Mouse (Mus musculus) midbrain, embryonic 16.5 days (tissue): ENCODE measurements around the gene Hdgfl3. TPM values are rescaled to one million over a fixed set of nuclear protein-coding genes. Genes with fewer than 3 reads are reported as not detected.

ENCODE experiments used
- ATAC-seq: fragments of 200-750 bp; cut with Nextera tagmentation; 2 replicates; pipeline ENCODE4 v1.8.0; 2017; ENCODE audit warnings: moderate TSS enrichment
- H3K27ac ChIP-seq: fragments of 300-500 bp; sonication (generic); 2 replicates; pipeline ENCODE4 v1.5.1; 2014; ENCODE audit warnings: mild to moderate bottlenecking, low read length, mixed read lengths
- H3K27me3 ChIP-seq: fragments of 300-500 bp; sonication (generic); 2 replicates; pipeline ENCODE4 v1.6.1; 2014; ENCODE audit warnings: low read depth, low read length, mixed read lengths; ENCODE audit not compliant: control insufficient read depth, insufficient read depth
- H3K36me3 ChIP-seq: fragments of 300-500 bp; sonication (generic); 2 replicates; pipeline ENCODE4 v1.6.1; 2014; ENCODE audit warnings: mild to moderate bottlenecking, low read length, moderate library complexity, mixed read lengths; ENCODE audit not compliant: control insufficient read depth, insufficient read depth
- H3K4me1 ChIP-seq: fragments of 300-500 bp; sonication (generic); 2 replicates; pipeline ENCODE4 v1.6.1; 2014; ENCODE audit warnings: mild to moderate bottlenecking, low read length, mixed read lengths; ENCODE audit not compliant: control insufficient read depth, insufficient read depth
- H3K4me2 ChIP-seq: fragments of 300-500 bp; sonication (generic); 2 replicates; pipeline ENCODE4 v1.6.1; 2014; ENCODE audit warnings: mild to moderate bottlenecking, low read length, mixed read lengths
- H3K4me3 ChIP-seq: fragments of 300-500 bp; sonication (generic); 2 replicates; pipeline ENCODE4 v1.5.1; 2014; ENCODE audit warnings: low read depth, mild to moderate bottlenecking, low read length, moderate library complexity, mixed read lengths
- H3K9ac ChIP-seq: fragments of 300-500 bp; sonication (generic); 2 replicates; pipeline ENCODE4 v1.6.1; 2014; ENCODE audit warnings: low read depth, low read length, mixed read lengths
- H3K9me3 ChIP-seq: fragments of 300-500 bp; sonication (generic); replicated peaks from 2 replicates; pipeline ENCODE4 v1.6.1; 2014; ENCODE audit warnings: mild to moderate bottlenecking, low read length, mixed read lengths; ENCODE audit not compliant: control insufficient read depth, poor library complexity, severe bottlenecking
- WGBS: fragments of 180-500 bp; shearing (Covaris S2); extraction: QIAGEN DNeasy Blood & Tissue Kit; methylation state at CpG from one replicate; pipeline ENCODE4 v1.1.7; 2014; 5-methylcytosine and 5-hydroxymethylcytosine counted together
- polyA plus RNA-seq: library from polyadenylated mRNA; unstranded; fragments of >200 nt; fragmentation: Nextera tagmentation; extraction: Ambion mirVana; gene quantifications from 2 replicates; pipeline ENCODE4 v1.2.1, GENCODE M21; 2015

Hdgfl3 gene
- polyA plus RNA-seq, 1 experiment from 2014 or later, result 63.5 TPM

DNA sequence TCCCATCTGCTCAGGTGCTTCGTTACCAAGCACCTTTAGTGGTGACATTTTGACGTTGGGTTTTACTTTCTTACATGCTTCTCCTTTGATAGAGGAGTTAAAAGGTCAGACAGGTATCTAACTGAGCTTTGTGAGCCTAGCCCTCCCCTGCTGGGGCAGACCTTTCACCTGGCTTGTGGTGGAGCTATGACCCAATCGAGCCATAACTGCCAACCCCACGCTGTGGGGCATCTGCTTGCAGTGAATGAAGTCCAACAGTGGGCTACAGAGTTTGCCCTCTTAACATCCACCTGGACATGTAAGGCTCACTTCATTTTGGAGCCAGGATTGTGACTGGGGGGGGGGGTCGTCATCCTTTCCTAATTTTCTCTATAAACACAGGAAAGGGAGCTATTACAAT is 54.0 kb downstream of the Hdgfl3 start:
- H3K27ac ChIP-seq, result no peak overlapping the region
- no peak overlapping the region for H3K4me2 ChIP-seq
- H3K4me3 ChIP-seq, result no peak overlapping the region
- ATAC-seq, result no peak
- WGBS, result 92% methylated on average over 5 of the region's 5 CpGs
- H3K4me1 ChIP-seq, result no peaks in the 10 kb centered on the region
- H3K9me3 ChIP-seq, result no peaks in the 10 kb centered on the region
- H3K9ac ChIP-seq, result no peak overlapping the region
- H3K27me3 ChIP-seq, result no peaks in the 10 kb centered on the region
- H3K36me3 ChIP-seq, result 0 out of 2 replicates have a peak, but pooled peaks cover 2% of the 10 kb centered on the region

DNA sequence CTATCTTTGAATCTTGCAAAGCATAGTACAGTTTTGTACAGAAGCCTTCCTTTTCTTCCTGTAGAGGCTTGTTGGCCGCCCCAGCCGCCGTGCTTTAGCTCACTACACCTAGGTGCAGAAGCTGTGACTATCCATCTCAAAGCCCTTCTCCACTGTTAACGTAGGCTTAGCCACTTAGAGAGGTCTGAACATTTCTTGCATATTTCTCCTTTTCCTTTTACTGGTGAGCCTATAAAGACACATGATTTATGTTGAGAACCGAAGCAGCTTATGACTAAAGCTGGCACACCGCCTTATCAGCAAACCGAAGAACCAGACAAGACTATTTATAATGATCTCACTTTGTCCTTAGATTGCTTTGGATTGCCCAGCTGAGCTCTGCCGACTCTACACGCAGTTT is 58.9 kb downstream of the Hdgfl3 start:
- Histone ChIP-seq H3K27ac (no peak overlapping the region), H3K27me3 (no peaks in the 10 kb centered on the region), H3K4me3 (no peak overlapping the region), H3K9me3 (no peaks in the 10 kb centered on the region), H3K36me3 (no peaks in the 10 kb centered on the region), H3K9ac (no peak overlapping the region), H3K4me2 (no peak overlapping the region), H3K4me1 (no peaks in the 10 kb centered on the region)
- WGBS, result 83% methylated on average over 9 of the region's 9 CpGs
- no peak for ATAC-seq

DNA sequence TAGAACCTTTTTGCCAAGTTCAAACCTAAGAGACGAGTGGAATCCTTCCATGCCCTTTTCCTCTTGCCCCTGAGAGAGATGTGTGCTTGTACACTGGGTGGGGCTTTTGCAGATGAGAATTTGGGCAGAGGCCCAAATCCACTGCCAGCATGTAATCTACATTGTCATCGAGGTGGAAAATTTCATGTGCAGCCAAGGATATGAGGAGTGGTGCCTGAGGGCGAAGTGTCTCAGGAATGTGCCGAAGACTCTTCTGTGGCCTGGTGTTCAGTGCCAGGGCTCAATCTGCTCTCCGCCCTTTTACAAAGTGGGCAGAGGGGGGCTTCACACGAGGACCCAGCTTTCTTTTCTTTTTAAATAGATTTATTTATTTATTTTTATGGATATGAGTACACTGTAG is 59.6 kb downstream of the Hdgfl3 start:
- Histone ChIP-seq H3K36me3 (no peaks in the 10 kb centered on the region), H3K9ac (no peak overlapping the region), H3K4me1 (no peaks in the 10 kb centered on the region), H3K4me3 (no peak overlapping the region), H3K9me3 (no peaks in the 10 kb centered on the region), H3K4me2 (no peak overlapping the region), H3K27ac (no peak overlapping the region), H3K27me3 (no peaks in the 10 kb centered on the region)
- 65% methylated on average over 6 of the region's 6 CpGs for WGBS
- no peak for ATAC-seq

DNA sequence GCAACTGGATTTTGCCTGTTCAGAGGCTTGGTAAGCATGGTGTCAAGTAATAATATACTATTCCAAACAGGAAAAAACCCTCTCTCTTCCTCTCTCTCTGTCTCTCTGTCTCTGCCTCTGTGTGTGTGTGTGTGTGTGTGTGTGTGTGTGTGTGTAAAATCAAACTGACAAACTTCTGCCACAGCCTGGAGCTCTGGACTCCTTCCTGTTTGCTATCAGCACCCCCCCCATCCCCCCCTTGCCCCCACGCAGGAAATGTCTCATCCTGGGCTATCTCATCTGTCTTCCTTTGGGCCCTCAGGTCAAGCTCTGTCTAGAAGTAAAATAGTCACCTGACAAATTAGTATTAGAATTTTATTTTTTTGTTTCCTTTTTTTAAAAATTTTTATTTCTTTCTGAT is 60.5 kb downstream of the Hdgfl3 start:
- no peak overlapping the region for H3K4me3 ChIP-seq
- no peak overlapping the region for H3K27ac ChIP-seq
- no peak for ATAC-seq
- no peak overlapping the region for H3K4me2 ChIP-seq
- WGBS, result 79% methylated on average over 1 of the region's 1 CpGs
- no peaks in the 10 kb centered on the region for H3K27me3 ChIP-seq
- no peaks in the 10 kb centered on the region for H3K9me3 ChIP-seq
- H3K4me1 ChIP-seq, result no peaks in the 10 kb centered on the region
- H3K9ac ChIP-seq, result no peak overlapping the region
- H3K36me3 ChIP-seq, result no peaks in the 10 kb centered on the region

DNA sequence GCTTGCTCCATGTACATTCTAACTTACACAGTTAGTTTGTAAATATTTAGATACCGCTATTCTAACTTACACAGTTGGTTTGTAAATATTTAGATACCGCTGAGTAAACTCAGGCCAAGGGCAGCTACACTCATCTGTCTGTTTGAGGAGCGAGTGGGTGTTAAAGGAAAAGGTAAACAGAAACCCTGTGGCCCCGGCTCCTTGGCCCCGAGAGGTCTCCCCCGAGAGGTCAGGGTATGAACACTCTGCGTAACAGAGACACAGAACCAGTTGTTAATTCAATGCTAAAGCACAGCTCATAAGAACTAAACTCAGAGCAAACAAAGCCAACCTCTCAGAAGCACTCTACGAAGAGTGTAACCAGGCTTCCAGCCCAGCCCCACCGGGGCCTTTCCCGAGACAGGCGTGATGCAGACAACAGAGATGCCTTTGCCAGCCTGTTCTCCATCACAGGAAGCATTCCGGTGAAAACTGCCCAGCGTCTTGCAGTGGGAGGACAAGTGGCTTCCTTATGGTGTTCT is 61.7 kb downstream of the Hdgfl3 start:
- no peak overlapping the region for H3K4me3 ChIP-seq
- ATAC-seq, result no peak
- no peaks in the 10 kb centered on the region for H3K36me3 ChIP-seq
- no peak overlapping the region for H3K27ac ChIP-seq
- no peaks in the 10 kb centered on the region for H3K27me3 ChIP-seq
- H3K4me2 ChIP-seq, result no peak overlapping the region
- WGBS, result 87% methylated on average over 13 of the region's 13 CpGs
- H3K9ac ChIP-seq, result no peak overlapping the region
- no peaks in the 10 kb centered on the region for H3K4me1 ChIP-seq
- H3K9me3 ChIP-seq, result no peaks in the 10 kb centered on the region

DNA sequence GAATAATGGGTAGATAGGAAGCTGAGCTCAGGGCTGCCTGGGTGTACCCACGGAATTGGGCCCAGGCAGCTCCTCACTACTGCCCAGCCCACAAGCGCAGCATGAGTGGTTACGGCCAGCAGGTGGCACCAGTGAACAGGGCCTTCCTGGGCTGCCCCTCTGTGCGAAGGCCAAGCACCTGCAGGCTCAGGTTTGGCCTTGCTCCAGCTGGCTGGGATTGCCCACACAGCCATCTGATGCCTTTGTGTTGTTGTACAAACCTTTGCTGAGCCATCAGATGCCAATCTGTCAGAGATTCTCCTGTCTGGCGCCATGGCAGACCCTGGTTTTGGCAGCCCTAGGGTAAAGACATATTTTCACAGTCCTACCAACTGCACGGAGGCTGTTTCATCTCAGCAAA is 66.1 kb downstream of the Hdgfl3 start:
- Histone ChIP-seq H3K4me1 (no peaks in the 10 kb centered on the region), H3K9me3 (no peaks in the 10 kb centered on the region), H3K9ac (no peak overlapping the region), H3K27ac (no peak overlapping the region), H3K36me3 (no peaks in the 10 kb centered on the region), H3K27me3 (no peaks in the 10 kb centered on the region), H3K4me2 (no peak overlapping the region), H3K4me3 (no peak overlapping the region)
- ATAC-seq, result peak; percentile 75
- 18% methylated on average over 6 of the region's 6 CpGs for WGBS

DNA sequence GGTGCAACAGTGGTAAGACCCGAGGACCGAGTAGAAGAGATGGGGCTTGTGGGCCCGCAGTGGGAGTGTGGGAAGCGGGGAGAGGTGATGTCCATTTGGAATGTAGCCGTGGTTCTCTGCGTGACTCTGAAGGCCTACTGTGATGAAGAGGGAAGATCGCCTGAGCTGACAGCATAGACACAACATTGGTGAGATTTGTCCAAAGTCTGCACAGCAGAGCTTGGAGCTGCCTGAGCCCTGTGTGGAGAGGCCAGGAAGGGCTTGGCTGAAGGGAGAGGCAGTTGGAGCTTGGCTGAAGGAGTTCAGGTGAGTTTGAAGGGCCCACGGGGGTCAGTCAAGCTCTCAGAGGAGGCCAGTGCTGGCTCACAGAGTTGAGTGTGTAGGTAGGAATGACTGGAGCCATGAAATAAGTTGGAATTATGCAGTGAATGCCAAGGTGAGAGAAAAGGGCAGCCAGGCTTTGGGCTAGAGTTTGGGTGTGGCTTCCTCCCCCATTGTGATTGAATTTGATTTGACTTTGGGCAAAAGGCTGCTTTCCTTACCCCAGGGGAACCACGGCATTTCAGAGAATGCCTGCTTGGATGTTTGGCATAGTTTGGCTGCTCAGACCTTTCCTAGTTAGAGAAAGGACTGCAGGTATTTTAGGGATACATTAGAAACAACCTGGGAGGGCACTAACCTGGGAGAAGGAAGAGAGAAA is 66.9 kb downstream of the Hdgfl3 start:
- Histone ChIP-seq H3K4me3 (no peak overlapping the region), H3K9me3 (no peaks in the 10 kb centered on the region), H3K27ac (no peak overlapping the region), H3K36me3 (no peaks in the 10 kb centered on the region), H3K4me2 (no peak overlapping the region), H3K9ac (no peak overlapping the region), H3K4me1 (no peaks in the 10 kb centered on the region), H3K27me3 (no peaks in the 10 kb centered on the region)
- ATAC-seq, result no peak
- 89% methylated on average over 9 of the region's 9 CpGs for WGBS

DNA sequence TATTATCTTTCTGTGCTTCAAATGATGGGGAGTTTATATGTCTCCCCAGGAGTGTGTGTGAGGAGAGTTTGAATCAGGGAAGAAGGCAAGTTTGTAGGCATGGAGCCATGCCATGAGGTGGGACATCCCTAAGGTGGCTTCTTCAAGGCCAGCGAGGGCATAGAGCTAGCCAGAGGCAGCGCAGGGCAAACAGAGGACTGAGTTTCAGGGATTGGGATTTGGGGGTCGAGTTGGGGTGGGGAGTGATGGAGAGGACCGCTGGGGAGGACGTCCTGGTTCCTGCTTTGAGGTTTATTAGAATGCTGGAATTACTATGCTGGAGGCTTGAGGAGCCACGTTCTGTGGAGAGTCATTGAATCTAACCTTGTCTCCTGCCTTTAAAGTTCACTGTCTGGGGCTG is 68.3 kb downstream of the Hdgfl3 start:
- Histone ChIP-seq H3K9ac (no peak overlapping the region), H3K27me3 (no peaks in the 10 kb centered on the region), H3K4me3 (no peak overlapping the region), H3K4me2 (no peak overlapping the region), H3K9me3 (no peaks in the 10 kb centered on the region), H3K36me3 (no peaks in the 10 kb centered on the region), H3K27ac (no peak overlapping the region), H3K4me1 (no peaks in the 10 kb centered on the region)
- no peak for ATAC-seq
- 91% methylated on average over 6 of the region's 6 CpGs for WGBS

DNA sequence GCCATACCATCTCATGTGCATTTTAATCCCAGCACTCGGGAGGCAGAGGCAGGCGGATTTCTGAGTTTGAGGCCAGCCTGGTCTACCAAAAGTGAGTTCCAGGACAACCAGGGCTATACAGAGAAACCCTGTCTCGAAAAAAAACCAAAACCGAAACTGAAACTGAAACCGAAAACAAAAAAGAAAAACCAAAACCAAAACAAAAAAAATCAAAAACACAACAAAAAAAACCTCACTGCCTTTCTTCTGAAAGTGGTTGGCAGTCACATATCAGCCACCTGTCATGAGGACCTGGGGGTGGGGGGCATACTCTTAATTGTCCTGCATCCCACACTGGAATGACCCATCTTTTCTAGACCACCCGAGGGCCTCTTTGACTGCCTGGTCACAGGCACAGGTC is 69.7 kb downstream of the Hdgfl3 start:
- H3K4me1 ChIP-seq, result peaks cover 3% of the 10 kb centered on the region; the same call in 1 of the 2 replicates
- no peaks in the 10 kb centered on the region for H3K27me3 ChIP-seq
- no peaks in the 10 kb centered on the region for H3K36me3 ChIP-seq
- no peaks in the 10 kb centered on the region for H3K9me3 ChIP-seq
- ATAC-seq, result no peak
- H3K27ac ChIP-seq, result no peak overlapping the region
- no peak overlapping the region for H3K4me2 ChIP-seq
- no peak overlapping the region for H3K9ac ChIP-seq
- WGBS, result 93% methylated on average over 6 of the region's 6 CpGs
- H3K4me3 ChIP-seq, result no peak overlapping the region
